Mouse (Mus musculus) lung, postnatal 0 days (tissue): Measurements from ENCODE around the gene Stat2. TPM values are rescaled to one million over a fixed set of nuclear protein-coding genes. Genes with fewer than 3 reads are reported as not detected.
A peak's percentile ranks its signal among the peaks of the same experiment; 100 is the strongest.
"Not testable (repeated sequence)": the region's sequence is repeated elsewhere in the genome, so short reads cannot be mapped to it uniquely, and the experiment has no call there.

Experiments
- ATAC-seq: fragments of 200-750 bp; cut with Nextera tagmentation; 2 replicates; pipeline ENCODE4 v1.8.0; 2017; ENCODE audit warnings: moderate library complexity
- DNase-seq: peaks from one replicate; pipeline ENCODE4 v3.0.0-alpha.2; 2016; ENCODE audit warnings: low spot score
- H3K27ac ChIP-seq: fragments of 300-500 bp; sonication (generic); 2 replicates; pipeline ENCODE4 v1.5.1; 2014; ENCODE audit warnings: antibody characterized with exemption, mild to moderate bottlenecking, low read length, mixed read lengths
- H3K27me3 ChIP-seq: fragments of 300-500 bp; sonication (generic); replicated peaks from 2 replicates; pipeline ENCODE4 v1.6.1; 2014; ENCODE audit warnings: low read length, mixed read lengths; ENCODE audit not compliant: insufficient read depth
- H3K36me3 ChIP-seq: fragments of 300-500 bp; sonication (generic); 2 replicates; pipeline ENCODE4 v1.6.1; 2014; ENCODE audit warnings: low read length, mixed read lengths; ENCODE audit not compliant: insufficient read depth
- H3K4me1 ChIP-seq: fragments of 300-500 bp; sonication (generic); 2 replicates; pipeline ENCODE4 v1.6.1; 2014; ENCODE audit warnings: antibody characterized with exemption, low read depth, low read length, mixed read lengths; ENCODE audit not compliant: insufficient read depth
- H3K4me2 ChIP-seq: fragments of 300-500 bp; sonication (generic); replicated peaks from 2 replicates; pipeline ENCODE4 v1.6.1; 2014; ENCODE audit warnings: low read depth, mild to moderate bottlenecking, low read length, moderate library complexity, mixed read lengths
- H3K4me3 ChIP-seq: fragments of 300-500 bp; sonication (generic); 2 replicates; pipeline ENCODE4 v1.5.1; 2014; ENCODE audit warnings: low read depth, low read length
- H3K9ac ChIP-seq: fragments of 300-500 bp; sonication (generic); replicated peaks from 2 replicates; pipeline ENCODE4 v1.6.1; 2014; ENCODE audit warnings: low read depth, mild to moderate bottlenecking
- H3K9me3 ChIP-seq: fragments of 300-500 bp; sonication (generic); 2 replicates; pipeline ENCODE4 v1.6.1; 2016; ENCODE audit warnings: low read length, mixed read lengths
- CTCF ChIP-seq: IDR thresholded peaks from 2 replicates; pipeline ENCODE4 v1.5.1; 2016; ENCODE audit warnings: antibody characterized with exemption, mild to moderate bottlenecking
- EP300 ChIP-seq: IDR thresholded peaks from 2 replicates; pipeline ENCODE4 v1.6.1; 2016; ENCODE audit warnings: antibody characterized with exemption, mild to moderate bottlenecking, control low read depth
- WGBS: fragments of 180-500 bp; shearing (Covaris S2); extraction: QIAGEN DNeasy Blood & Tissue Kit; methylation state at CpG from one replicate; pipeline ENCODE4 v1.1.7; 2014; 5-methylcytosine and 5-hydroxymethylcytosine counted together
- polyA plus RNA-seq: library from polyadenylated mRNA; unstranded; fragments of >200 nt; fragmentation: Nextera tagmentation; extraction: Ambion mirVana; gene quantifications from 2 replicates; pipeline ENCODE4 v1.2.1, GENCODE M21; 2015

The Stat2 gene
- polyA plus RNA-seq, 1 experiment from 2014 or later: 11.8 TPM

DNA sequence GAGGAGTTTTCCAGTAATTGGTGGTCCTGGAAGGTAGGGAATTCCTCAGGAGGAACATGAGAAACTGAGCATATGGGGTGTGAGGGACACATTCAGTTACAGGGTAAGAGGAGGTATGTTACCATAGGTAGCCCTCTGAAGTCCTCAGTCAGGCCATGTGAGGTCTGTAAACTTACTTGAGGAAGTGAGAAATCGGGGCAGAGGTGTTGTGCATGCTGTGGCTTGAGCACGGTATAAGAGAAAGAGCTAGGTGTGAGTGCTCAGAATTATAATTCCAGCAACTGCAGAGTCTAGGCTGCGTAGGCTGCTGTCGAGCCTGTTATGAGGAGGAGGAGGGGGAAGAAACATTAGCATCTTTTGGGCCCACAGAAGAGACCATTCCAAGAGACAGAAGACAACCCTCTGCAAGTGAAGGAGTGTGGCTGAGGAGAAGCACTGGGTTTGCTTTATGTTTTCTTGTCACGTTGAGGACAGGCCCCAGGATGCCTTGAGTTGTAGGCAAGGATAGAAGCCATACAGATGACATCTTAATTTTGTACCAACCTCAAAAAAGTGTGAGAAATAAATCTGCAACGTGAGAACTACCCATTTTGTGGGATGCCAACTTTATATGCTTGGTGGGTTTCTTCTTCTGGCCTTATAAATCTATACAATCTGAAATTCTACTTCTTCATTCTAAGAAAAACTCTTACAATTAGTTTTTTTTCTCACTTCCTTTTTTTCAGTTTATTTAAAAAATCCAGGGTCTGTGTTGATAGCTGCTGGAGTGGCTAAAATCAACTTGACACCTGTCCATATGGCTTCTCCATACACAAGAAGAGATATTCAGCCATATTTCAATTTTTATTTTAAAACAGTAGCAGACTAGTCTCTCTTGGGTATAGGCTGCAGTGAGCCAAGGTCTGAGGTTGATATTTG, 6.7 kb upstream of the Stat2 start:
- Histone ChIP-seq H3K4me2 (no peak overlapping the region), H3K27ac (no peak overlapping the region), H3K27me3 (no peaks in the 10 kb centered on the region), H3K4me3 (no peak overlapping the region), H3K9me3 (no peaks in the 10 kb centered on the region), H3K4me1 (no peaks in the 10 kb centered on the region), H3K9ac (no peak overlapping the region), H3K36me3 (no peaks in the 10 kb centered on the region)
- no peak for DNase-seq
- 75% methylated on average over 6 of the region's 6 CpGs for WGBS
- ATAC-seq: no peak
- TF ChIP-seq CTCF: no peak
- TF ChIP-seq EP300: no peak

- Histone ChIP-seq H3K9me3 (no peaks in the 10 kb centered on the region), H3K9ac (no peak within 1 kb of the TSS), H3K27ac (no peak within 1 kb of the TSS), H3K4me2 (no peak within 1 kb of the TSS), H3K4me3 (no peak within 1 kb of the TSS), H3K4me1 (no peaks in the 10 kb centered on the region; the same call in 1 of the 2 replicates), H3K27me3 (no peaks in the 10 kb centered on the region), H3K36me3 (no peaks in the 10 kb centered on the region)
- no peak for DNase-seq
- no peak for ATAC-seq
- TF ChIP-seq CTCF (no peak), EP300 (no peak)
- 67% methylated on average over 6 of the region's 6 CpGs for WGBS
These were observed 2.0 kb upstream of the Stat2 start, which contains the start of gene Apof for GRCm38 (mm10) chr10:128268371-128268770. Apof (plus strand) TSS chr10:128268671.

DNA sequence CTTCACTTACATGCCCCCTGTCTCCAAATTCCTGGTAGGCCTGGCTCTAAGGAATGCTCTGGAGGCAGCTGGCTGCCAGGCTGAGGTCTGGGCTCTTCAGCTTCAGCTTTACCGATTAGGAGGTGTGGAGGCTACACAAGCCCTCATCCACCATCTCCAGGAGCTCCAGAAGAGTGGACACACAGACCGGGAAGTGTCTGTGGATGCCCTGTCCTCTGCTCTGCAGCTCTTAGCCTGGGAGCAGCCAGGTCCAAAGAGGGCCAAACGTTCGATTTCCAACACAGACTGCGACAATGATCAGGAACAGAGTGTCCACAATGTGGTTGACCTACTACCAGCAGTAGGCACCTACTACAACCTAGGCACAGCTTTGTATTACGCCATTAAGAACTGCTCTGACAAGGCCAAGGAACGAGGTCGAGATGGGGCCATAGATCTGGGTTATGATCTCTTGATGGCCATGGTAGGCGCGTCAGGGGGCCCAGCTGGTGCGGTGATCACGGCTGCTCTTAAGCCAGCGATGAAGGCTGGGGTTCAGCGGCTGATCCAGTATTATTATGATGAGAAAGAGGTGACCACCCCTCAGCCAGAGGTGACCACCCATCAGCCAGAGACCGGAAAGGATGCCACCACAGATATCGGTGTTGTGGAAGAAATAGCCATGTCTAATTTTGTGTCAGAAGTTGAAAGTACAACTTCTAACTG, 1.0 kb upstream of the Stat2 start:
- no peak for DNase-seq
- H3K4me1 ChIP-seq: no peaks in the 10 kb centered on the region; the same call in 1 of the 2 replicates
- no peak for TF ChIP-seq EP300
- no peak for TF ChIP-seq CTCF
- no peak overlapping the region; the same call in 1 of the 2 replicates for H3K9ac ChIP-seq
- H3K36me3 ChIP-seq: no peaks in the 10 kb centered on the region
- H3K4me2 ChIP-seq: peak overlapping the region; percentile 51; the same call in 1 of the 2 replicates
- H3K27me3 ChIP-seq: no peaks in the 10 kb centered on the region
- no peaks in the 10 kb centered on the region for H3K9me3 ChIP-seq
- H3K4me3 ChIP-seq: no peak overlapping the region
- peak overlapping the region; percentile 68; the same call in 1 of the 2 replicates for H3K27ac ChIP-seq
- 91% methylated on average over 16 of the region's 16 CpGs for WGBS
- ATAC-seq: no peak

- Histone ChIP-seq H3K4me3 (peak overlapping the region; percentile 65), H3K4me1 (no peaks in the 10 kb centered on the region; the same call in 1 of the 2 replicates), H3K27me3 (no peaks in the 10 kb centered on the region), H3K36me3 (no peaks in the 10 kb centered on the region), H3K9ac (peak overlapping the region; percentile 66), H3K9me3 (no peaks in the 10 kb centered on the region), H3K27ac (peak overlapping the region; percentile 86), H3K4me2 (peak overlapping the region; percentile 58)
- DNase-seq: no peak
- 35% methylated on average over 7 of the region's 7 CpGs for WGBS
- ATAC-seq: no peak
- TF ChIP-seq EP300 (no peak), CTCF (peak; percentile 36)
These were observed 507 bp downstream of the Stat2 start for GRCm38 (mm10) chr10:128270866-128271265.

DNA sequence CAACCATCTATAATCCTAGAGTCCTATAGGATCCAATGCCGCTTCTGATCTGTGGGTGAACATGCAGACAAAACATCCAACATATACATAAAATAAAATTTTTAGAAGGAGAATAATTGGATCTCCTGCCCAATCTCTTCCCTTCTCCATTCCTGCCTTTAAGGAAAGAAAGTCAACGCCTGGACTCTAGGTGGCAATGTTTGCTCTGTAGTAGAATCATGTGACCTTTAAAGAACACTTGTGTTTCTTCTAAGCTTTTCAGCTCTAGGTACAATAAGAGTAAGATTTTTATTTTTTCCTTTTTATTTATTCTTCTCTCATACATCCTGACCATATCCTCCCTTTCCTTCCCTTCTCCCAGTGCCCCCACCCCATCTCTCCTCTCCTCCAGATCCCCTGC, 1.5 kb downstream of the Stat2 start:
- H3K27ac ChIP-seq: 0 out of 2 replicates have a peak overlapping the region, but pooled peaks have one; percentile 10
- TF ChIP-seq CTCF (peak; percentile 64), EP300 (no peak)
- DNase-seq (peak; percentile 72), ATAC-seq (no peak)
- peak overlapping the region; percentile 58 for H3K4me2 ChIP-seq
- peaks cover 5% of the 10 kb centered on the region; the same call in 1 of the 2 replicates for H3K36me3 ChIP-seq
- H3K9ac ChIP-seq: no peak overlapping the region
- 58% methylated on average over 2 of the region's 2 CpGs for WGBS
- no peaks in the 10 kb centered on the region for H3K27me3 ChIP-seq
- H3K9me3 ChIP-seq: no peaks in the 10 kb centered on the region
- H3K4me3 ChIP-seq: no peak overlapping the region
- no peaks in the 10 kb centered on the region; the same call in 1 of the 2 replicates for H3K4me1 ChIP-seq

DNA sequence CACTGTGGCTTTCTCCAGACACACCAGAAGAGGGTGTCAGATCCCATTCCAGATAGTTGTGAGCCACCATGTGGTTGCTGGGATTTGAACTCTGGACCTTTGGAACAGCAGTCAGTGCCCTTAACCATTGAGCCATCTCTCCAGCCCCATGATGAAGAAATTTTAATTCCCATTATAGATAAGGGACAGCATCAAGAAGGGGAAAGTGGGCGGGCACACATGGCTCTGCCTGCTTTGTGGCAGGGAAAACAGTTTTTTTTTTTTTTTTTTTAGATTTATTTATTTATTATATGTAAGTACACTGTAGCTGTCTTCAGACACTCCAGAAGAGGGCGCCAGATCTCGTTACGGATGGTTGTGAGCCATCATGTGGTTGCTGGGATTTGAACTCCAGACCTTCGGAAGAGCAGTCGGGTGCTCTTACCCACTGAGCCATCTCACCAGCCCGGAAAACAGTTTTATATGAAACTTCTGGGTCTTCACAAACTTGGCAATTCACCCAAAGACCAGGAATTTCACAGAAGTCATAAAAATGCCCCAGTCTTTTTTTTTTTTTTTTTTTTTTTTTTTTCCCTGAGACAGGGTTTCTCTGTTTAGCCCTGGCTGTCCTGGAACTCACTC, 2.6 kb downstream of the Stat2 start:
- DNase-seq, H3K4me2 ChIP-seq, H3K9ac ChIP-seq, H3K27ac ChIP-seq, H3K36me3 ChIP-seq, H3K9me3 ChIP-seq, H3K4me1 ChIP-seq, ATAC-seq, H3K27me3 ChIP-seq, H3K4me3 ChIP-seq: not testable (repeated sequence)
- 93% methylated on average over 4 of the region's 7 CpGs for WGBS

- not testable (repeated sequence) for H3K27ac ChIP-seq, H3K9me3 ChIP-seq, H3K4me3 ChIP-seq, H3K4me2 ChIP-seq, H3K27me3 ChIP-seq, ATAC-seq, H3K4me1 ChIP-seq, H3K36me3 ChIP-seq, H3K9ac ChIP-seq
- WGBS: 68% methylated on average over 1 of the region's 1 CpGs
- peak; percentile 55 for DNase-seq
These were observed 5.0 kb downstream of the Stat2 start for GRCm38 (mm10) chr10:128275374-128275773.
